Mouse (Mus musculus) adipocyte (in vitro differentiated cells): ENCODE results near the gene Tma16.
A peak's percentile ranks its signal among the peaks of the same experiment; 100 is the strongest.

Source experiments
- DNase-seq: peaks from one replicate; pipeline ENCODE4 v3.0.0-alpha.2; 2016; ENCODE audit warnings: low spot score

Gene Tma16

DNA sequence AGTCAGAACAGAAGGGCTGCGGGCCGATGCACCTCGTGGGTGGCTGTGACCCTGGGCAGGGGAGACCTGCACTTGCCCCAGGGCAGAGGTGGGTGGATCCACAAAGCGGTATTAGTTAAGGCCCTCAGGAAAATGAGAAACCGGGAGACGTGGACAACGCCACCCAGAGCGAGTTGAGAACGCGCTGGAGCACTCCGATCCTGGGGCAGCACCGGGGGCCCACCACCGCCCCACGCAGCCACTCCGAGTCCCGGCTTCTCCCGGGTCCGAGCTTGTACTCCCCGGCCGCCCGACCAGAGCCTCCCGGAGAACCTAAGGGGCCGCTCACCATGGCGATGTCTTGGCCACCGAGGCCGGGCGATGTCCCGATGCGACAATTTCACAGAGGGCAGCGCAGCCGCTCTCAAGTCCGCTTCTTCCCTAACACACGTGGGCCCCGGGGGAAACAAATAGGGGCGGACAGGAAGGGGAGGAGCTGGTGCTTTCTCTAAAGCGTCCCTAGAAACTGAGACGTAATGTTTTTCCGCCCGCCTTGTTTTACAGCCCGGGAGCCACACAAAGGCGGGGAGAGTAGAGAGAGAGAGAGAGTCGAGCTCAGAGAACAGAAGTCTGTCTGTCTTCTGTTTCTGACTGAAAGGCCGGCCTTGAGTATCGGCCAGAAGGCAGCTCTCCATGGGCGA, at the start of gene Tma16:
TSS of gene Tma16 (minus strand) at position 447 of the 680 bp plus-strand sequence.
- DNase-seq, result peak; percentile 94

DNA sequence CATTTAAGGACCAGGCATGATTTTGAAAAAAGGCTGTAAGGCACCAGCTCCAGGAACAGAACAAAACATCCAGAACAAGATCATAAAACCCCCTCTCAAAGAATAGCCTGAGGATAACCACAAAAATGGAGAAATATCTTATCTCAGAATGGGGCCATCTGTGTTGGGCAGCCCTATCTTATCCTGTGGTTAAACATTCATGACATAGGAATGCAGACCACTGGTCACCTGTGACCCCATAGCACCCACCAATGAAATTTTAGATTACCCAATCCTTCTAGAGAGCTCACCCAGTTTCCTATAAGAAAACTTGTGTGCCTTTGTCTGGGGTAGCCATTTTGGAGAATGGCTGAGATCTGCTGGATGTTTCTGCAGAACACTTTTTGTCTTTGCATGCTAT, 34.2 kb upstream of the Tma16 start:
- no peak for DNase-seq

DNA sequence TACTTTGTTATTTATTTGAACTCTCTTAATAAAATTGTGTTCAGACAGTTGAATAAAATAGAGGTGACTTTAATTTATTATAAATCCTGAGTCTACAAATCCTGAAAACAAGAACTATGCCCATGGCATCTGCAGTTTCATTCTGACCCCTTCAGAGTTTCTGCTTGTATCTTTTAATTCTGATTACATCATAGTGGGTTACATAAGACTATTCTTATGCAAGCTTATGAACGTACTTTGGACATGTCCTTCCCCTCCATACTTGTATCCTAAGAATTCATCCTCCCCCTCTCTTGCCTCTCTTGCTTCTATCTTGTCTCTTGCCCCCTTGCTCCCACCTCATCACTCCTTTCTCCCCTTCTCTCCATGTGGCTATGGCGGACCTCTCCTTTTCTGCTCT, 32.8 kb upstream of the Tma16 start:
- no peak for DNase-seq

DNA sequence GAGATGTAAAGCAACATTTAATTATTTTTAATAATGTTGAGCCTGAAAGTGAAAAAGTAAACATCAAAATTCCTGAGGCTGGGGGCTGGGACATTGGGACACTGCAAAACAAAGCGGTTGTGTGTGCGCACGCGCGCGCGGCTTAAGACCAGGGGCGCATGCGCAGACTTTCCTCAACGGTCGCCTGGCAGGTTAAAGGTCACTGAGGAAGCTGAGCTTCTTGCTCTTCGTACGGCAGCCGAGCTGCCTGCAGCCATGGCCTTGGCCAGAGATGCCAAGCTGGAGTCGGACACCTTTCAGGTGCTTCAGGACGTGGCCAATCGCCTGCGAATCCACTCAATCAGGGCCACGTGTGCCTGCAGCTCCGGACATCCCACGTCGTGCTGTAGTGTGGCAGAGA, 25.2 kb upstream of the Tma16 start, which contains the start of gene Tktl2:
TSS of gene Tktl2 (plus strand) at position 220 of the 400 bp plus-strand sequence.
- DNase-seq, result no peak

DNA sequence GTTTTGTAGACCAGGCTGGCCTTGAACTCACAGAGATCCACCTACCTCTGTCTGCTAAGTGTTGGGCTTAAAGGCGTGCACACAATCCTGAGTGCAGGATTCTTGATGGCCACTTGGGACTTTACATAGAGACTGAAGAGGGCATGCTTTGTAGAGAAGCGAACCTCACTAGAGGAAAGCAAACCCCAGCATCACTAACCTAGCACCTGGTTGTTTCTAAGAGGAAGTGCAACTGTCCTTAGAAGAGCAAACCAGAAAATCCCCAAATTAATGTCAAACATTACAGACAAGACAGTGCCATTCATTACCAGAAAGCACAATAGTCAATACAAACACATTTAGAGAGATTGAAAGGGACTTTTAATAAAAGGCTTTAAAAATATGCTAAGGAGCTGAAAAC, 17.1 kb upstream of the Tma16 start:
- DNase-seq, result no peak

DNA sequence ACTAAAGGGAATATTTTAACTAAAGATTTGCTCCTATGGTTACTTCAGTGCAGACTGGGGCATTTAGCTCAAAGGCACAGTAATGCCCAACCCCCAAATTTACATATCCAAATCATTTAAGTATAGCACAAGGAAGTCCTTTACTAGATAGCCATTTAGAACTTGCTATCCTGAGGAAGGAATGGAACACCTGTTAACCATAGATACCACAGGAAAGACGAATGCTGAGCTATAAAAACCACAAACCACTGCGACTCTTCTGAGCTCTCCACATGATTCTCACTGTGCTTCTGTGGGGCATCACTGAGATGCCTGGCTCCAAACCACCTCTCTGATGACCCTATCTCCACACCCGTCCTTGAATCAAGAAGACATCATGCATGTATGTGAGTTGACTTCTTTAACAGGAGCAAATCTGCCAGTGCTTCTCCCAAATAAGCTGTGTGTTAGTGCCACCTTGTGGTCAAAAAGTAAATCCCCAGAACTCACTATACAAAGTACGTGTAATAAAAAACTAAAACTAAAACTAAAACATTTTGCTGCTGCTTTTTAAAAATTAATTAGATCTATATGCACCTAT, 10.8 kb upstream of the Tma16 start:
- peak; percentile 87 for DNase-seq

DNA sequence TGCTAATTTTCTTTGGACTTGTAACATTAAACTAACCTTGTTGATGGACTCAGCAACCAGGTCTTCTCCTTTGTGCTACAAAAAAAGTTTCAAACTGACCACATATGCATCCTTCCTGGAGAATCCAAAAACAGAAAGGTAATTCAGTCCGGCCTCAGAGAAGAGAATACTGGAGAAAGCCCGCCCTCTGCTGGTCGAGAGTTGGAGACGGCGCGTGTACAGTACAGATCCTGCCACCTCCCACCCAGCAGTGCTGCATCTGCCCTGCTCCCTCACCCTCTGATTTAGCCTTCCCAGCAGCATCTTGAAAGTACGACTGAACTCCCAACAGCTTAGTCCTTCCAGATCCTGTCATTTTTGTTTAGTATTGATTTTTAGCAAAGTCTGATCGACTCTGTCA, 9.4 kb upstream of the Tma16 start:
- DNase-seq, result peak; percentile 85

DNA sequence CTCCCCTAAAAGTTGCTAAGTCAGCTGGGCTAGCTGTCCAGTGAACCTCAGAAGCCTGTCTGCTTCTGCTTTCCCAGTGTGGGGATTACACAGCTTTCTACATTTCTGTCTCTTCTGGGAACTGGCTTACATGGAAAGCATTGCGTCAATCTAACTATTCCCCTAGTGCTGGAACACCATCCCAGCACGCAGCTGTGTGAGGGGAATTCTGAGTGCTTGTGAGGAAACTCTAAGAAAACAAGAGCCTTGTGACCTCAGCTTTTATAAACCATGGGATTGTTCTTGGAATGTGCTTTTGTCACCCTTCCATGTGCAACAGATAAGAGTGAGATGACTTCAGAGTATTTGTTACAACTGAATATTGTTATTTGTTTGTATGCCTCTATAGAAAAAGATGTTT, 8.2 kb upstream of the Tma16 start:
- peak; percentile 85 for DNase-seq

DNA sequence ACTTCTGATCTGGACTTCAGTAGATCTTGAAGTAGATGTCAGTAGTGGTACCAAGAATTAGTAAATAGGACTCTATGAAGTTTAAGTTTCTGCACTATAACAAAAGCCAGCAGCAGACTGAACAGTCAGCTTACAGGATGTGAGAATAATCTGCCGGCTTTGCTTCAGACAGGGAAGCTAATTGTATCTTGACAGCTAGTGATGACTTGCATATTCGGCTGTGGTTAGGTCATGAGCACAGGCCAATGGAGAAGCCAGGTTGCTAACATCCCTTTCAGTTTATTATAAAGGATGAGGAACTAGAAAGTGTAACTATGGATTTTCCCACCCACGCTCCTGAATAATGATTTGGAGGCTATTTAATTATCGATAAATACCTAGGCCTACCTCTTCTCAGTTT, 4.3 kb upstream of the Tma16 start:
- DNase-seq, result no peak

DNA sequence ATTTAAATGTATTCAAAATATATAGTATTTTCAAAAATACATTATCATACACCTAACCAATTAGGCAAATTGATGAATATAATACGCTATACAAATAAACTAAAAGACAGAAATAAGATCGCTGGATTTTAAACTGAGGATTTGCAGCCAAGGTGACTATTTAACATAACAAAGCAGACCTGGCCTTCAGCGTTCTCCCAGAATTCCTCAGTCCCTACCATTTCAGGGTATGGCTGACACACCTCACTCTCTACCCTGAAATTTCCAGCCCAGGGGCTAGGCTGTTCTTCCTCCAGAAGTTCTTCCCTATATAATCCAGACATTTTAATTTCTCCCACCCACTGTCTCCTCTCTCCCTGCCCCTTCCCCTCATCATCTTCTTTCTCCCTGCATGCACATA, 2.2 kb upstream of the Tma16 start:
- no peak for DNase-seq

DNA sequence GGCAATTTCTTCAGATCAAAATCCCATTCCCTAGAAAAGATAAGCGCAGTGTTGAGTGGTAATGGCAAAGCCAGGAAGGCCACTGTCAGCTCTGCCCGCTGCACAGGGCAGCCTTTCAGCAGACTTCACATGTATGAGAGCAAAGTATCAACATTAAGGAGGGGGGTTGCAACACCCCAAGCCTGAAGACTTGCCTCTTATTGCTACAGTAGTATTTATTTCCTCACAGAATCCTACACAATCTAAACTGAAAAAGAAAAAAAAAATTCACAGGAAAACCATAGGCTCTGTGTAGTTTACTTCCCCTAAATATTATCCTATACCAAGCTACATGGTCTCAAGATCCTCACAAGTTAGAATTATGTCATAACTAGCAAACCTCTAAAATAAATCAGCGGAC, 9.4 kb downstream of the Tma16 start:
- DNase-seq, result no peak

DNA sequence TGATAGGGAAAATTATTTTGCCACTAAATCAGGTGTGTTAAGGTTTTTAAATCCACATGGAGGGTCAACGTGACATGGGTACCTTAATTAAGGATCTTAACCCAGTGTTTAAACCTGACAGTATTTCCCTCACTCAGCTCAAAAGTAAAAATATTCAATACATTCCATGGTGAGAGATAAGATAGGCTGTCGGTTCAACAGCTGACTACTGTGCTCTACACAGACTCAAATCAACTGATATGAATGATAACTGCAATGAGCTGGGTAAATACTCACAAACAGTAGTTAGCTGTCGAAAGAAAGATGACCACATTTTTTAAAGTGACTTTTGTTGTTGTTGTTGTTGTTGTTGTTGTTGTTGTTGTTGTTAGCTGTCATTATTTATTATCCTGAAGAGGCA, 16.5 kb downstream of the Tma16 start:
- DNase-seq, result no peak

DNA sequence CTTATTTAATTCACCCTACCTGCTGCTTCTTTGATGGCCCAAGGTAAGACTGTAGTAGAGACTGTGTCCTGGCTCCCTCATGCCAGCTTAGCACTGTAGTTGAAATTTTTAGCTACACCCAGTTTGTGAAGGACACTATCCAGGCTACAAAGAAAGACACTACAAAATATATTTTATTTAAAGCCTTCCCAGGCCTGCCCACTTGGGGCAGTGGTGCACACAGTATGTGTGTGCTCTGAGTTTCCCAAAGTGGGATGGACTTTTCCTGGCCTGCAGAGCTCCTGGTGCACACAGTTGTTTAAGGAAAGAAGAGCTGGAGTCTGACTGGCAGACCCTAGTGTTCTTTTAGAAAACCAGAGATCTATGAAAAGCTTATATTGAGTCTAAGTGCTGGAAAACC, 29.3 kb downstream of the Tma16 start:
- peak; percentile 30 for DNase-seq

DNA sequence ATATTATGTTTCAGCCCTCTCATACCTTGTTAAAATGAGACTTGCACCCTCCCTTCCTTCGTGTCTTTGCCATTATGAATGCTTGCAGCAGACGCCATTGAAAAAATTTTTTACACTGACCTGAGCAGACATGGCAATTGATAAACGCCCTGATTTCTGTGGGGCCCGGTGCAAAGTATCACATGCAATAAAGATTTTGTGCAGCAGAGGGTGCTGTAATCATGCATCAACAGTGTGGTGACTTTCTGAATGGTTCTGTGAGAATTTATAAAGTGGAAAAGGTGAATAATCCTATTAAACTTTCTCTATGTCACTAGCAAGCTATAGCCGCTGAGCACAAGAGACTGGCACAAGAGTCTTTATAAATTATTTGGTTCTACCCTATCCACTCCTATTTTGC, 35.6 kb downstream of the Tma16 start:
- peak; percentile 72 for DNase-seq

DNA sequence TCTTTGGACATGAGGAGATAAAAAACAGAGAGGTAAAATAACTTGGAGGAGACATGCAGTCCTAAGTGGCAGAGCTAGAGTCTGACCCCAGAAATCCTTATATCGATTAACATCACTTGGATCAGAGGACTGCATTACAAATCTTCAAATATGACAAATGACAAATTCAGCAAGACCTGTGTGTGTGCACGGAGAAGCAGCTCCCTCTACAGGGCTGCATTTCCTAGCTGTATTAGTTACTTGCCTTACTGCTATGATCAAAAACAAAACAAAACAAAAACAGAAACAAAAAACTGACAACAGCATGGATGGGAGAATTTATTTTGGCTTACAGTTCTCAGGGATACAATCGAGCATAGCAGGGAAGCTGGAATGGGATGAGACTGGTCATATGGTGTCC, 41.0 kb downstream of the Tma16 start:
- DNase-seq, result no peak

DNA sequence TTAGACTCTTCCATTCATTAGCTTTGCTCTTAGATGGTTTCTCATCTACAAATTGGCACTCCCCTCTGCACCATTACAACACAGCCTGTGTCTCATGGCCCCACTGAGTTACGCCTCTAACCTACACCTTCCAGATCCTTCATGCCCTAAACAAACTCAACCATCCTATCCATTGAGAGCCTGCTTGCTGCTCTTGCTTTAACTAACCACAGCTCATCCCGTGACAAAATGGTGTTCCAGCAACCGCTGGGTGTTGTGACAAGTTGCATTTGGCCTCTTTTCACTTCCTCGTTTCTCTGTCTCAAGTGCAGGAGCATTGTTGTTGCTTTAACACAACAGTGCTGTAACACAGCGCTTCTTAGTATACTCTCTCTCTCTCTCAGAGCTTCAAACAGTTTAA, 42.2 kb downstream of the Tma16 start:
- no peak for DNase-seq

DNA sequence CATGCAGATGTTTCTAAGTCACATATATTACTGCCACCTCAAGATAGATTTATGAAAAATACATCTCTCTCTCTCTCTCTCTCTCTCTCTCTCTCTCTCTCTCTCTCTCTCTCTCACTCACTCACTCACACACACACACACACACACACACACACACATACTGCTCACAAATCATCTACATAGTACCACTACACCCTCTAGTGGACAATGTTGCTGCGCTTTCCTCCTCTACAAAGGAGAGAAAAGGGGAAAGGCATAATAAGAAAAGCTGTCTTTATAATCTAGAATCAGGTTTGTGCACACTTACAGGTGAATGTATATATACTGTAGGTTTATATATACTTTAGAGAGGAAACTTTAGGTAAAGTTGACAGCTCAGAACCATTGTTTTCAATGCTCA, 43.6 kb downstream of the Tma16 start:
- peak; percentile 57 for DNase-seq

DNA sequence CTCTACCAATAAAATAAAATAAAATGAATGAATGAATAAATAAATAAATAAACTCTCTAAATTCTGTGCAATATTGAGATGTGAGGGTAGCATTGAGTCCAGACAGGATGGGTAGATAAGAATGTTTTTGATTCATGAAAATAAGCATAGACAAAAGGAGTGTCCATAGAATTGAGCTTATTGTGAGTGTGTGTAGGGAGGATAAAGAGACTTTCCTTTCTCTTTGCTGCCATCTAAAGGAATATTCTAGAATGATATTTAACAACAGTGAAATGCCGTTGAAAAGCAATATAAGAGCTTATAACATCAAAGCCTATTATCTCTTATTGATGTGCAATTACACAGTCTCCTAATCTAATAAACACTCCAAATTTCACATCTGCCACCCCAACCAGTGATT, 45.2 kb downstream of the Tma16 start:
- DNase-seq, result peak; percentile 22

DNA sequence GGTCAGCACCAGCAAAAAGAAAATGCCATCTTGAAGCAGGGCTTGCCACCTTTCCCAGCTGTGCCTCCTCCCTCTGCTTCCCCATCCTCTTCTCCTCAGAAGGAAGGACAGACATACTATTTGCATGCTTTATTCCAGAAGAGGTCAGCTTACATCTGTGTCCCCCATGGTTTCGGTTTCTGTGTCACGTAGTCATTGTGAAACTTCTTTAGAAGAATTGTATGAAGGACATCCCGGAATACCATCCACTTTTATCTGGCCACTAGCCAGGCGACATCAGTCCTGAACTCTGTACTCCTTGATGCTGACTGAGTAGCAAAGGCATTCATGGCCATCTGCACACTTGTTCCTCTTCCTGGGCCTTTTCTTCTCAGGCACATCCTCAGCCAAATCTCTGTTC, 47.9 kb downstream of the Tma16 start:
- no peak for DNase-seq

DNA sequence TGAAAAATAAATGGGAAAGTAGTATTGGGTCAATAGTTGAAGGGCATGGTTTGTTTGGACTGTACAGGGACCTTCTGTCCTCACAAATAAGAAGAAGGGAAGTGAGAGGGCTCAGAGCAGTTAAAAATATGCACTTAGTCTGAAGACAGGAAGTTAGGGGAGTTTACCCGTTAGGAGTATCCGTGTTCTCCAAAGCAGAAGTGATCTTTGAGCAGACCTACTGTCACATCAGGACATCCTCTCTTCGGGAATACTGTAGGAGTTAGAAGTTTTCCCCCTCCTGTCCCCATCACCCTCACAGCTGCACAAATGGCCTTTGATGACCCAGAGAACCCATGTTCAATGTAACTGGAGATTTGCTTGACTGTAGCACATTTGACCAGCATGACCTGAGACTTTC, 48.4 kb downstream of the Tma16 start:
- DNase-seq, result no peak

DNA sequence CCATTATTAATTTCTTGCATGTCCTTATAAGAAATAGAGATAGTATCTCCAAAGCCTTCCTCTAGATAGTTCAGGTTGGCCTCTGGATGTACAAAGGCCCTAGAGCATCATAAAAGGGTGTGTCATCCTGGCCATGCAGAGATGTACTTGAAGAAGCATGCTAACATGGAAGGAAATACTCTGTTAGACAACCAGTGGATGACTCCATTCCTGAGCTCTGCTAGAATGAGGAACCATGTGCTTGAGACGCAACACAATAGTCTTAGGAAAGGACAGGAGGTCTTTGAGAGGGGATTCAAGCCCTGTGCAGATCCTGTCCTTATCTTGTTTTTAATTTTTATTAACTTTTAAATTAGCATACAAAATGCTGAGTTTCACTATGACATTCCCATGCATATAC, 49.5 kb downstream of the Tma16 start:
- no peak for DNase-seq

DNA sequence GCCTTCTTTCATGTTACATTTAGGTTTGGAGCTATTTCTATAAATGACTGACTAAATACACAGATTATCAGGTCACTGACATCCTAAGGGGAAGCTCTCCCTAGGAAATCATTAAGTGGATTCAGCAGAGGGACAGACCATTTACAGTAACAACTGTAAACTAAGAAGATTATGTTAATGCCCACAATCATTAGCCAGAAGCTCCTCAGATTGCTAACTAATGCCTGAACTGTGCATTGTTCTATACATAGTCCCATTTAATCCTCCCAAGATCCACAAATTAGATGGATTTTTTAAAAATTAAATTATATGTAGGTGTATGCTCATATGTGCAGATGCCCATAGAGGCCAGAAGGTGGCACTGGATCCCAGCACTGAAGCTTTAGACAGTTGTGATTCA, 52.8 kb downstream of the Tma16 start:
- no peak for DNase-seq

DNA sequence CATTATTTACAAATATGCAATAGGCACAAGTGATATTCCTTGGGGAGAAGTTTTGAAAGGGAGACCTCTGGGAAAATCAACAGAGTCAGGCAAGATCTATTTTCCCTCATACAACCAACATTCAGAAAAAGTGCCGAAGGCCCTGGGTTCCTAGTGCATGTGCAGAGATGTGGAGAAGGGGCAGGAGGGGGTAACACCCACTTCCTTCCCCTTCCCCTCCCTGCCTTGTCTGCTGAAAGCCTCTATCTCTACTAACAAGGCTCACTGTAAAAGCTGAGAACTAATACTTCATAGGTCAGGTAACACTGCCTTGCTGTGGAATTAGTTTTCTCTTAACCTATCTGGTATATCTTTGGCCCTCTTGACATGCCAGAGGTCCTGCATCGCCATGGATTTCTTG, 55.7 kb downstream of the Tma16 start:
- no peak for DNase-seq
